Mouse (Mus musculus) frontal cortex, postnatal 14 days (tissue): ENCODE measurements around the gene Xlr3b.
"Not testable (repeated sequence)": the region's sequence is repeated elsewhere in the genome, so short reads cannot be mapped to it uniquely, and the experiment has no call there.

Experiments
- DNase-seq, 2 experiments: peaks; one replicate each; pipeline ENCODE4 v3.0.0; 2022; ENCODE audit warnings: low spot score in 2 of 2

The Xlr3b gene

GRCm38 (mm10) chrX:73191934-73192333 lies at the start of gene Xlr3b:
Xlr3b (plus strand) TSS chrX:73192207.
- DNase-seq, result peak in 1 of 2 experiments; percentile 13

- not testable (repeated sequence) for DNase-seq
Measured at GRCm38 (mm10) chrX:73143218-73143618, 48.8 kb upstream of the Xlr3b start.

GRCm38 (mm10) chrX:73148496-73148895 lies 43.5 kb upstream of the Xlr3b start, which contains the start of gene Xlr5b:
Xlr5b (plus strand) TSS chrX:73148796.
- DNase-seq, result not testable (repeated sequence)

GRCm38 (mm10) chrX:73149350-73149749 lies 42.7 kb upstream of the Xlr3b start, which contains the start of gene DXBay18:
DXBay18 (minus strand) TSS chrX:73149450.
- not testable (repeated sequence) for DNase-seq

- not testable (repeated sequence) for DNase-seq
Measured at GRCm38 (mm10) chrX:73176889-73177288, 15.1 kb upstream of the Xlr3b start, which contains the start of gene Spin2d. Spin2d (minus strand) TSS chrX:73176989.

- not testable (repeated sequence) for DNase-seq
Measured at GRCm38 (mm10) chrX:73213819-73214564, 22.0 kb downstream of the Xlr3b start, which contains the start of gene Xlr4b. Xlr4b (plus strand) TSS chrX:73214333.

- DNase-seq, result no peak
Measured at GRCm38 (mm10) chrX:73225365-73225764, 33.4 kb downstream of the Xlr3b start.

GRCm38 (mm10) chrX:73227914-73228605 lies 36.1 kb downstream of the Xlr3b start, which contains the start of gene F8a:
F8a (plus strand) TSS chrX:73228291.
- peak; percentile 60 to 70 for DNase-seq

GRCm38 (mm10) chrX:73228606-73229214 lies 36.7 kb downstream of the Xlr3b start:
- DNase-seq, result peak; percentile 30 to 44

- DNase-seq, result no peak
Measured at GRCm38 (mm10) chrX:73229288-73229687, 37.3 kb downstream of the Xlr3b start.

- not testable (repeated sequence) for DNase-seq
Measured at GRCm38 (mm10) chrX:73242821-73243325, 50.9 kb downstream of the Xlr3b start, which contains the start of gene Xlr4c. Xlr4c (minus strand) TSS chrX:73243130.
